18 mouse cellular contexts compared by ENCODE assay signal in genomic region chr6:143614431-143614987, GRCm38 (mm10).
DNase-seq lines count a peak whose midpoint lies in the region; ATAC-seq and TF ChIP-seq lines count a peak whose summit lies in the region.
"Had no signal": no experiment of that assay in that cellular context is flagged by ENCODE, and none has a peak within 500 bp of the region (broad histone marks: within the 10 kb centered on the region; RNA-seq: fewer than 3 reads in every experiment).

No protein-coding gene starts in this region.

- DNase-seq in hindbrain, postnatal 0 days (ENCODE audit: low spot score): peak; percentile 34
- peak; percentile 8 for DNase-seq in ovary, postnatal 36 days (ENCODE audit: low spot score)
- no peak for DNase-seq in ovary, postnatal 10 days (ENCODE audit: low spot score)
- peak; percentile 67 for DNase-seq in adrenal gland, postnatal 10 days
- DNase-seq in lung, postnatal 4 days: no peak
- DNase-seq: cerebellum, postnatal 36 days; heart, postnatal 10 days; kidney, postnatal 36 days; liver, postnatal 0 days; midbrain, embryonic 14.5 days; retina, postnatal 1 day; thymus, postnatal 36 days had no signal

- no peak overlapping the region for H3K9ac ChIP-seq in hindbrain, postnatal 0 days (replicated peaks; ENCODE audit: low read length)
- no peak overlapping the region for H3K9ac ChIP-seq in hindbrain, embryonic 13.5 days
- H3K9ac ChIP-seq in neural tube, embryonic 14.5 days (replicated peaks; ENCODE audit: low read depth, low read length): no peak overlapping the region
- H3K9ac ChIP-seq: hindbrain, embryonic 14.5 days; limb, embryonic 15.5 days; liver, postnatal 0 days had no signal

- H3K9me3 ChIP-seq in hindbrain, postnatal 0 days (ENCODE audit: low read length): no peaks in the 10 kb centered on the region
- H3K9me3 ChIP-seq in hindbrain, embryonic 13.5 days: no peaks in the 10 kb centered on the region
- H3K9me3 ChIP-seq in neural tube, embryonic 14.5 days (ENCODE audit: control insufficient read depth, low read length): no peaks in the 10 kb centered on the region
- H3K9me3 ChIP-seq: limb, embryonic 15.5 days had no signal

- H3K4me2 ChIP-seq in hindbrain, postnatal 0 days (ENCODE audit: low read depth, low read length): no peak overlapping the region
- no peak overlapping the region for H3K4me2 ChIP-seq in hindbrain, embryonic 13.5 days
- H3K4me2 ChIP-seq in neural tube, embryonic 14.5 days (ENCODE audit: low read depth, low read length): no peak overlapping the region
- H3K4me2 ChIP-seq: hindbrain, embryonic 14.5 days; limb, embryonic 15.5 days had no signal

- 58% methylated on average over 11 of the region's 11 CpGs for WGBS in hindbrain, postnatal 0 days
- WGBS in hindbrain, embryonic 13.5 days: 71% methylated on average over 11 of the region's 11 CpGs
- 53% methylated on average over 11 of the region's 11 CpGs for WGBS in neural tube, embryonic 14.5 days

- H3K27ac ChIP-seq in hindbrain, postnatal 0 days: no peak overlapping the region
- no peak overlapping the region for H3K27ac ChIP-seq in hindbrain, embryonic 13.5 days
- no peak overlapping the region for H3K27ac ChIP-seq in neural tube, embryonic 14.5 days (ENCODE audit: low read depth, low read length)
- H3K27ac ChIP-seq: hindbrain, embryonic 14.5 days; limb, embryonic 15.5 days; macrophage had no signal

- H3K36me3 ChIP-seq in hindbrain, postnatal 0 days (ENCODE audit: insufficient read depth, low read length): no peaks in the 10 kb centered on the region
- no peaks in the 10 kb centered on the region for H3K36me3 ChIP-seq in hindbrain, embryonic 13.5 days
- no peaks in the 10 kb centered on the region for H3K36me3 ChIP-seq in neural tube, embryonic 14.5 days (ENCODE audit: control insufficient read depth, insufficient read depth, low read length)
- H3K36me3 ChIP-seq: limb, embryonic 15.5 days had no signal

- ATAC-seq in hindbrain, postnatal 0 days: no peak
- no peak for ATAC-seq in hindbrain, embryonic 13.5 days (ENCODE audit: low FRiP score)
- ATAC-seq in neural tube, embryonic 14.5 days (ENCODE audit: low read depth): peak; percentile 73; the same call in 1 of the 2 replicates
- ATAC-seq: intestine, postnatal 0 days; liver, postnatal 0 days had no signal

- no peaks in the 10 kb centered on the region for H3K27me3 ChIP-seq in hindbrain, postnatal 0 days (ENCODE audit: insufficient read depth, low read length)
- H3K27me3 ChIP-seq in hindbrain, embryonic 13.5 days: no peaks in the 10 kb centered on the region
- H3K27me3 ChIP-seq in neural tube, embryonic 14.5 days (ENCODE audit: control insufficient read depth, insufficient read depth, low read length): no peaks in the 10 kb centered on the region

- H3K4me1 ChIP-seq in hindbrain, postnatal 0 days (ENCODE audit: insufficient read depth, low read length): no peaks in the 10 kb centered on the region
- H3K4me1 ChIP-seq in hindbrain, embryonic 13.5 days (replicated peaks): peaks cover 7% of the 10 kb centered on the region; the same call in 1 of the 2 replicates
- H3K4me1 ChIP-seq in neural tube, embryonic 14.5 days (ENCODE audit: control insufficient read depth, insufficient read depth, low read length): no peaks in the 10 kb centered on the region

- H3K4me3 ChIP-seq in hindbrain, postnatal 0 days (ENCODE audit: low read length): no peak overlapping the region
- no peak overlapping the region for H3K4me3 ChIP-seq in hindbrain, embryonic 13.5 days
- H3K4me3 ChIP-seq in neural tube, embryonic 14.5 days (ENCODE audit: low read depth, low read length): no peak overlapping the region
- H3K4me3 ChIP-seq: limb, embryonic 15.5 days had no signal

- no peak for TF ChIP-seq CTCF in hindbrain, postnatal 0 days (IDR thresholded peaks at IDR 0.05; ENCODE audit: low read depth)

Comparison
In these comparisons a context has a peak if more than half of its experiments do, and no peak if none do; other contexts are left out.
1. DNase-seq: peak in hindbrain, postnatal 0 days (single experiment), ovary, postnatal 36 days (single experiment) and adrenal gland, postnatal 10 days (single experiment); none in ovary, postnatal 10 days (single experiment) and lung, postnatal 4 days (0 of 2).